Mouse (Mus musculus) testis, postnatal 10 days (tissue): ENCODE measurements around the gene Kcnk3.

Experiments
- DNase-seq: peaks from one replicate; pipeline ENCODE4 v3.0.0; 2021; ENCODE audit warnings: low spot score

Gene Kcnk3

GRCm38 (mm10) chr5:30588301-30588968 lies 465 bp downstream of the Kcnk3 start:
- no peak for DNase-seq

DNA sequence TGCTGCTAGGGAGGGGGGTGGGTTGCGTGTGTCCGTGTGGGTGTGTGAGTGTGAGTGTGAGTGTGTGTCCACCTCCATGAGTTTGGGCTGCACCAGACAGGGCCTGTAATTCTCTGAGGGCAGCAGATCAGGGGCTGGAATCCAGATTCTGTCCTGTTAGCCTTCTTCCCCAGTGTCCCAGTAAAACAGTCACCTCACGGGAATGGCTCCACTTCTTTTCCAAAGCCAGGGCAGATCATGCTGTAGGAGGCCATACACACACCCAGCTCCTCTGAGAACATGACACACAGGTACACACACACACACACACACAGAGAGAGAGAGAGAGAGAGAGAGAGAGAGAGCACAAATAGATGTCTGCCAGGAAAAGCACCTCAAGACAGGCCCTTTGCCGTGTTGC lies 1.1 kb downstream of the Kcnk3 start:
- no peak for DNase-seq

GRCm38 (mm10) chr5:30589546-30589945 lies 1.6 kb downstream of the Kcnk3 start:
- no peak for DNase-seq

- no peak for DNase-seq
These were observed 2.3 kb downstream of the Kcnk3 start for GRCm38 (mm10) chr5:30590231-30590630.

GRCm38 (mm10) chr5:30591205-30591731 lies 3.3 kb downstream of the Kcnk3 start:
- no peak for DNase-seq

GRCm38 (mm10) chr5:30591786-30592185 lies 3.8 kb downstream of the Kcnk3 start:
- no peak for DNase-seq

DNA sequence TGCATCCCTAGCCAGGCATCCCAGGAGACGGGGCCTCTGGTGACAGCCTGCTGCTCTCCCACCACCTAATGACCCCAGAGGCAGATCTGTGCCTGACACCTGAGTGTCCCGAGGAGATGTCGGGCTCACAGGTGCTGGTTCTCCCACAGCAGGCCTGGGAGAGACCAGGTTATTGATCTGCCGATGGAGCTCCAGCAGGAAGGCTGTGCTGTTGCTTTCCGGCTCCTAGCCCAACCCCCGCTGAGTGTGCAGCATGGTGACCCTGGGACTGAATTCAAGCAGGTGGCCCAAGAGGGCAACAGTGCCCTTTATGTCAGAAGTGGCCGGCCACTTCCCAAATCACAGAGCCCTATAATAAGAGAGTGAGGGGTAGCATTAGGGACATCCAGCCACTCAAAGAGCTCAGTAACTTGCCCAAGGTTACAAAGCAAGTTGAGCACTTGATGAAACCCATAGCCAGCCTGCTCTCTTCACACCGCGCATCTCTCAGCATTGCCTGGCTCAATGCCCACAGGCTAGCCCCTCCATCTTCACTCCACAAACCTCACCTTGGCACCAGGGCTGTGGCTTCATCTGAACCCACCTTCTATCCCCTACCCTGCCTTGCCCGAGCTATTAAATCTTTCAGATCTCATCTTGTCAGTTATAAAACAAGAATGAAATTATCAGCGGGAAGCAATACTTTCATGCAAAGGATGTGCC lies 4.5 kb downstream of the Kcnk3 start:
- DNase-seq, result no peak

DNA sequence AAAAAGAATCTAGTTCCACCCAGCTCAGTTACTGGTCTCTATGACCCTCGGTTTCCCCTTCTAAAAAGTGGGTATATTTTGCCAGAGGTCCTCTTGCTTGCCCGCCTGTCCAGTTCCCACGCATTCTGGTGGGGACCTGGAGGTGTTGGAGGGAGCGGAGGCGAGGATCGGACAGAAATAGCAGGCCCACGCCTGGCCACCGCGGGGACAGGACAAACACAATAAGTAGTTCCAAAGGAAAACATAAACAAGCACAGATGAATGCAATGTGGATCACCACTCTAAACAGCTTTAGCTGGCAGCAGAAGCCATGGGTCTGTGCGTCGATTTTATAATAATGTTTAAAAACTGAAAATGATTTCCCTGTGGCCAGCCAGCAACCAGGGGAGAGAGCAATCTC lies 5.4 kb downstream of the Kcnk3 start:
- DNase-seq, result no peak

DNA sequence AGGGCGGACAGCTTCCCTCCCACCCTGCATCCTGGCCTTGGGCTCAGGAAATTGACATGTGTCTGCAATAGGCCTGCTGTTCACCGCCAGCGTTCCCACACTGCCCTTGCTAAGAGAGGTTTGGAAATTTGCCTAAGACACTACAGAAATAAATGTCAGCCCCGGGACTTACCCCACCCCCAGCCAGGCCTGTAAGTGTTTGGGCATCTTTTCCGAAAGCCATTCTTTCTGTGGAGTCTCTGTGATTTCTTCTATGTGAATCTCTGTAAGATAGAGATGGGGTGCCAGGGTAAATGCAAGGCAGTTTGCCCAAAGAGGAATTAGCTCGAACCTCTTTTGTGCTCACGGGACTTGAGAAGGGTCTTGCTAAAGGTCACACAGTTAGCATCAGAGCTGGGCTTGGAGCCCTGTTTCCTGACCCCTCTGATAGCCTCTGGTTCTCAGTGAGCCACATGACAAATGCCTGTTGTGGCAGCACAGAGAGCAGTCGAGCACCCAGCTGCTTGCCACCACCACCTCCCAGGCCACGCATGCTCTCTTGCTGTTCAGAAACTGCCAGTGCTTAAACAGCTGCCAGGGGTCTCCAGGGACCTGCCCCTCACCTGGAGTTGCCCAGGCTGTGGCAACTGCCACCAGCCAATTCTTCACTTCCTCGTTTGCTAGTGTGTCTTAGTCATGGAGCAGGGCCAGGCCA lies 6.0 kb downstream of the Kcnk3 start:
- DNase-seq, result no peak

- DNase-seq, result no peak
These were observed 7.1 kb downstream of the Kcnk3 start for GRCm38 (mm10) chr5:30594953-30595560.

DNA sequence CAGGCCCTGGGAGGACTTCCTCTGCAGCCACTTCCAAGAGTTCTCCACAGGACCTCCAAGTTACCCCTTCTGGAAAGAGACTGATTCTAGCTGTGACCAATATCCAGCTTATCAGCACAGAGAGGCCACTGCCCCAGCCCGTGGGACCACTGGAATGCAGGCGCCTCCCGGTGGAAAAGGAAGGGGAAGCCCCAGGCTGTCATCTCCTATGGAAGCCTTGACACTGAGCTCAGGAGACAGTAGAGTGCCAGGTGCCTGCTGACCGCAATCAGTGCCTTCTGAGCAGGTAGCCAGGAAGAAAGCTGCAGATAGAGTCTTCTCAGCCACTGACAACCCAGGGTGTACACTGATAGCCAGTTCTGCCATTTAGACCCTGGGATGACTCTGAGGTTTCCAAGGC lies 13.4 kb downstream of the Kcnk3 start:
- no peak for DNase-seq

DNA sequence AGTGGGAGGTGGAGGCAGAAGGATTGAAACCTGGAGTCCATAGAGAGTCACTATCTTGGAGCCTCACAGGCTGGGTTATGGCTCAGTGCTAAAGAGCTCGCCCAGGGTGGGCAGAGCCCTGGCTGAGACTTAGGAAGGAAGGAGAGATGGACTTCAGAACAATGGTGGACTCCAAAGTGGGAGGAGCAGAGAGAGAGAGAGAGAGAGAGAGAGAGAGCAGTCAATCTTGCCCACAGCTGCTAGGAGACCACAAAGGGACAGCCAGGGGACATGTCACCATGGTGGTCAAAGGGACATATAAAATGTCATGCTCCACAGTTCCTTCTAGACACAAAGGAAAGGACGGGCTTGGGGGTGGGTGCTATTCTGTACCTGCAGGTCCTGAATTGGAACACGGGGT lies 15.3 kb downstream of the Kcnk3 start:
- DNase-seq, result no peak

DNA sequence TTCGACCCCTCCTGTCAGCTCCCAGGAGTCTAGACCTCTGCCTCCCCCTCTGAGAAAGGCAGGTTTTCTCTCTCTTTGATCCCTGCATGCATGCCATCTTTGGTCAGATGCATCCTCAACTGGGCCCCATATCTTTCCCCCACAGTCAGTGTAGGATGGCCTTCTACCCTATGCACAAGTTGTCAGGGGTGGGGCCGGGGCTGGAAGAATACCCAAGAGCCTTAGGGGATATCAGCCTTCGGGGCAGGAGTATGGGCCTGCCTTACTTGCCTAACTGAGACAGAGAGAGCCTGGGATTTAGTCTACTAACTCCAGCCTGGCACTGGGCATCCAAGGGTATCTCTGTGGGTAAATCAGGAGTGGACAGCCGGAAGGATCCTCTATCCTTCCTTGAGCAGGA lies 16.0 kb downstream of the Kcnk3 start:
- DNase-seq, result no peak

GRCm38 (mm10) chr5:30604769-30605188 lies 16.8 kb downstream of the Kcnk3 start:
- no peak for DNase-seq

DNA sequence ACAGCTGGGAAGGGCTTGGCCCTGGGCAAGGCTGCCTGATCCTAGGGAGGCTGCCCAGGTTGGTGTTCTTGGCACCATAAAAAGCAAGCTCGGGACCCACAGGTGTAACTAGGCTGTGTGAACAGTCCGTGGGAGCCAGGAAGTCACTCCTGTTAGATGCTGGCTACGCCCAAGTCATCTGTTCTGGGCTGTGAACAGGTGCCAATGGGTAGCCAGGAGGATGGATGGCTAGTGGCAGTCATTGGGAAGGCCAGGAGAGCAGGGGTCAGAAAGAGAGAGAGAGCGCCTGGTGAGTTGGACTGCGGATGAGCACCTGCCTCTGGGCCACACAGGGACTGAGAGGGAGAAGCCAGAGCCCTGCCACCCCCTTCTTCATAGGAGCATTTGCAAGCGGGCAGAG lies 17.7 kb downstream of the Kcnk3 start:
- no peak for DNase-seq

DNA sequence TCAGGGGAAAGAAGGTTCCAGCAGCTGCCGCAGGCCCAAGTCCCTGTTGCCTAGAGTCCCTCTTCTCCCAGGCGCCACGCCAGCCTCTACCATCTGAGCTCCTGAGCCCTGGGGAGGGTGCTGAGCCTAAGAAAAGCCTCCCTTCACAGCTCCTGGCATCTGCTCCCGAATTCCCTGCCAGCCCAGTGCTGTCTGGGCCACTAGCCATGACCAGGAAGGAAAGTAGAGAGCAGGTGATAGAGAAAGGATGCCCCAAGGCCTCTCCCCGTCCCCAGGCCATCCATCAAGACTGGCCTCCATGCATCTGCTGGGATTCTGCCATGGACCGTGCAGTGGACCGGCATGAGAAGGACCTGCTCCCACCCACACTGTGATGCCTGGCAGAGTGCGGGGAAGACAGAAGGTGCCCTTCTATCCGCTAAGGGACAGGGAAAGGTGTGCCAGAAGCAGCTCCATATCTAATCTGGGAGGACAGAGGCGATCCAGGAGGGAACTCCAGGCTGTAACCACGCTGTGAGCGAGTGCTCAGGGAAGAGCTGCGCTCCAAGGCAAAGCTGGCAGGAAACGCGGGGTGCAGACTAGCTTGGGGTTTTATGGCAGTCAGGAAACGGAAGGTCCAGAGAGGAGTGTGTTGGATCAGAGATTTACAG lies 18.6 kb downstream of the Kcnk3 start:
- no peak for DNase-seq

- DNase-seq, result no peak
These were observed 21.1 kb downstream of the Kcnk3 start for GRCm38 (mm10) chr5:30609094-30609493.

DNA sequence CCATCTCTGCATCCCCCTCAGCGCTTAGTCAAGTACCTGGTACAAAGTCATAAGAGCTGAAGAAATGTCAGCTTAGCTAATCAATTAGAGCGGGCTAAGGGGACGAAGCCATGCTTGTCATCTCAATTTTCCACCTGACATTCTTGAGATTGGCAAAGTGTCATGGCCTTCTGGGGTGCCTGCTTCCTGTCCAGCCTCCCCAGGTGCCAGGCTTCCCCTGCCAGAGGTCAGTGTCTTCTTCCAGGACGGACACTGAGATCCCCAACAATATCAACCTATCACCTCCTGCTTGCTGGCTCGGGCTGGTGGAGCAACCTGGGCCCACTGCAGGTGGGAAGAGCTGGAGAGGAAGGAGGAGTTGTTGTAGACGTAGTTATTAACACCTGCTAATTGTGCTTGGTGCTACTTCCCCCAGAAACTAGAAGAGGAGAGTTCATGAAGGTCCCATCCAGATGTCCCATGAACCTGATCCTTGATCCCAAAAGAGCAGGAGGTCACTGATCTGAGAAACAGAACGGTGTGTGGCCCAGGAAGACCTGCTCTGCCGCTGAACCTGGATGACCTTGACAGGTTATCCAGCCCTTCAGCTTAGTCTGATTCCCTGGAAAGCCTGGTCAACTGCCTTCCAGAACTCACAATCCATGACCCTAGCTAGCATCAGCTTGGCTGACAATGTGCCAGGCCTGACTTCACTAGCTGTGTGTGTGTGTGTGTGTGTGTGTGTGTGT lies 22.1 kb downstream of the Kcnk3 start:
- no peak for DNase-seq

DNA sequence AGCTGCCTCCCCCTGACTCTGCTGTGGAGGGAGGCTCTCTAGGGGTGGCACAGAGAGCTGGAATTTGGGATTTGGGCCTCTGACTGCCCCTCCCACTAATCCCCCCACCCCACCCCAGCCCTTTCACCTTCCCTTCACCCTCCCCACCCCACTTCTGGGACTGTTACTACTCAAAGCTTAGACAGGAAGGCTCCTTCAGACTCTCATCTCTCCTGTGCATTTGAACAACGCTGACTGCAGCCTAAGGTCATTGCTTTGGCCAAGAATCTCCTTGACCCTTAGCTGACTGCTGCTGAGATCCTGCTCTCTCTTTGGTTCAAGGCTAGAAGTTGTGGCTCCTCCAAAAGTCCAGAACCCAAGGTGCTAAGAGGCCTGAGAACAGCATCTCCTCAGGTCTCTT lies 23.1 kb downstream of the Kcnk3 start:
- no peak for DNase-seq

DNA sequence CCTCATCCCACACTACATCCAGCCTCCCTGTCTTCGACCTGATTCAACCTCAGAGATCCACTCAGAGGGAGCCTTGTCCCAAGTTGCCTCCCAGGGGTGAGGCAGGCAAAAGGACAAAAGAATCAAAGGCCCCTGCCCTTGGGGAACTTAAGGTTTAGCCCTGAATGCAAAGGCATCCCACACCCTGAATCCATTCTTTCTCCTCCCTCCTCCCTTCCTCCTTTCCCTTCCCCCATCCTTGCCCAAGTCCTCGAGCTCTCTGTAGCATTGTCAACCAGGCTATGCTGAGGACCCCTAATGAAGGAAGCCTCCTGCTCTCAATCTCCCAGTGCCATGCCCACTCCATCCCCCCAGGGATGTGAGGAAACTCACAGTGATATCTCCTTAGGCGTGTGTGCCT lies 23.7 kb downstream of the Kcnk3 start:
- no peak for DNase-seq

- no peak for DNase-seq
These were observed 24.6 kb downstream of the Kcnk3 start for GRCm38 (mm10) chr5:30612575-30612974.
